Mouse (Mus musculus) spleen, adult 2 months (tissue): ENCODE measurements around the gene Dtd1. TPM values are rescaled to one million over a fixed set of nuclear protein-coding genes. Genes with fewer than 3 reads are reported as not detected.

ENCODE experiments used
- DNase-seq, 2 experiments: peaks; one replicate each; pipeline versions ENCODE4 v3.0.0 to v3.0.0-alpha.2; 2012 to 2021; ENCODE audit warnings: low spot score in 2 of 2, low read depth in 1 of 2
- H3K27ac ChIP-seq: fragments of 200-500 bp; 2 replicates; pipeline ENCODE4 v1.5.1; 2012; ENCODE audit warnings: low read length, inconsistent platforms; ENCODE audit not compliant: insufficient read depth
- H3K27me3 ChIP-seq: fragments of 200-500 bp; 2 replicates; pipeline ENCODE4 v1.6.1; 2012; ENCODE audit warnings: mild to moderate bottlenecking, moderate library complexity, low read length, inconsistent platforms; ENCODE audit not compliant: control insufficient read depth, insufficient read depth
- H3K36me3 ChIP-seq: fragments of 200-500 bp; 2 replicates; pipeline ENCODE4 v1.6.1; 2012; ENCODE audit warnings: mild to moderate bottlenecking, low read length, inconsistent platforms; ENCODE audit not compliant: control insufficient read depth, insufficient read depth
- H3K4me1 ChIP-seq: fragments of 200-500 bp; 2 replicates; pipeline ENCODE4 v1.6.1; 2011; ENCODE audit warnings: inconsistent platforms; ENCODE audit not compliant: control insufficient read depth, insufficient read depth, insufficient read length
- H3K4me3 ChIP-seq: fragments of 200-500 bp; 2 replicates; pipeline ENCODE4 v1.5.1; 2011; ENCODE audit warnings: mild to moderate bottlenecking, inconsistent platforms; ENCODE audit not compliant: insufficient read depth, insufficient read length; ENCODE audit errors: extremely low read depth
- CTCF ChIP-seq: fragments of 200-500 bp; IDR thresholded peaks from 2 replicates; pipeline ENCODE4 v1.5.1; 2011; ENCODE audit warnings: mild to moderate bottlenecking, inconsistent platforms; ENCODE audit not compliant: insufficient read depth, insufficient read length, insufficient replicate concordance; ENCODE audit errors: extremely low read depth
- POLR2A ChIP-seq: fragments of 200-500 bp; IDR thresholded peaks from 2 replicates; pipeline ENCODE4 v1.6.1; 2011; ENCODE audit warnings: low read depth, low read length, inconsistent platforms
- WGBS: fragments of 180-500 bp; shearing (Covaris S2); methylation state at CpG from one replicate; pipeline ENCODE4 v1.1.7; 2018; 5-methylcytosine and 5-hydroxymethylcytosine counted together
- polyA plus RNA-seq: library from polyadenylated mRNA; depleted of rRNA; stranded (reverse); fragments of >200 nt; gene quantifications from 2 replicates; pipeline ENCODE4 v1.2.3, GENCODE M21; 2012

Gene Dtd1
- polyA plus RNA-seq, 1 experiment: 7.4 TPM

DNA sequence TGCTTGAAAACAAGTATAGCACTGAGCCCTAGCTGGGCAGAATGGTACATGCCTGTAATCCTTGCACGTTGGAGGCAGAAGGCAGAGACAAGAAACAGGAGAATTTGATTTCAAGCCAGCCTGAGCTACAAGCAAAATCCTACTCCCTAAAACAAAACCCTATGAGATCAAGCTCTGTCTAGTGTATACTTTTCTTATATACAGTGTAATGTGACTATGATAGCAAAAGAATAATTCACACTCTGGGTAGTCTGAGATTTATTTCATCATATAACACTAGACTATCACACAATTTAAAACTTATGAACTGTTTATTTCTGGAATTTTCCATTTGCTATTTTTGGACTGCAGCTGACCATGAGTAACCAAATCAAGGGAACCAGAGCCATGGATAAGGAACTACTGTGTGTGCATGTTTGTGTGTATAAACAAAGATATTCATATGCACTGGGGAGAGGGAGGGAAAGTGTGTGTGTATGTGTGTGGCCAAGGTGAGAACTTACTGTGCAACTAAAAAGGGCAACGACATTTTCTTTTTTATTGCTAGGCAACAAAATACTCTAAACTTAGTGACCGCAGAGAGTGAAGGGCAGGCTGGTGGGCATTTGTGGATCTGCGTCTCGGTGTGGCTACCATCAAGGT is 70.7 kb downstream of the Dtd1 start:
- Histone ChIP-seq H3K27me3 (no peaks in the 10 kb centered on the region), H3K4me1 (no peaks in the 10 kb centered on the region), H3K27ac (no peak overlapping the region), H3K36me3 (no peaks in the 10 kb centered on the region), H3K4me3 (no peak overlapping the region)
- DNase-seq: no peak
- WGBS: 92% methylated on average over 5 of the region's 5 CpGs
- no peak for TF ChIP-seq CTCF
- TF ChIP-seq POLR2A: no peak

DNA sequence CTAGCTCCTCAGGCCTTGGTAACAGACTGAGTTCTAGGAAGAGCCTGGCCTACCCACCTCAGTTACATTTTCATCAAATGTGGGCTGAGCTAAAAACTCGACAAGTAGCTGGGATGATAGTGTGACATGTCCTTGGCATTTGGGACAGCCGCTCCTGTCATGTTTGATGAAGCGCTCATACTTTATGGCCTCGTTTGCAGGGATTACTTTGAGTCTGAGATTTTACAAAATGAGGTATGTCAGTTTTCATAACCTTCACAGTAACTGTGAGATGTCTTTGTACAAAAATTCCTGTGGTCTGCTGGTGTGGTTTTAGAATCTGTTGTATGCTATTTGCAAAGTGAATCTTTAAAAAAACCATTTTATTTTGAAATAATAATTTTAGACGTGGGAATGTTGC is 72.7 kb downstream of the Dtd1 start:
- DNase-seq: no peak
- no peak for TF ChIP-seq CTCF
- 85% methylated on average over 5 of the region's 5 CpGs for WGBS

DNA sequence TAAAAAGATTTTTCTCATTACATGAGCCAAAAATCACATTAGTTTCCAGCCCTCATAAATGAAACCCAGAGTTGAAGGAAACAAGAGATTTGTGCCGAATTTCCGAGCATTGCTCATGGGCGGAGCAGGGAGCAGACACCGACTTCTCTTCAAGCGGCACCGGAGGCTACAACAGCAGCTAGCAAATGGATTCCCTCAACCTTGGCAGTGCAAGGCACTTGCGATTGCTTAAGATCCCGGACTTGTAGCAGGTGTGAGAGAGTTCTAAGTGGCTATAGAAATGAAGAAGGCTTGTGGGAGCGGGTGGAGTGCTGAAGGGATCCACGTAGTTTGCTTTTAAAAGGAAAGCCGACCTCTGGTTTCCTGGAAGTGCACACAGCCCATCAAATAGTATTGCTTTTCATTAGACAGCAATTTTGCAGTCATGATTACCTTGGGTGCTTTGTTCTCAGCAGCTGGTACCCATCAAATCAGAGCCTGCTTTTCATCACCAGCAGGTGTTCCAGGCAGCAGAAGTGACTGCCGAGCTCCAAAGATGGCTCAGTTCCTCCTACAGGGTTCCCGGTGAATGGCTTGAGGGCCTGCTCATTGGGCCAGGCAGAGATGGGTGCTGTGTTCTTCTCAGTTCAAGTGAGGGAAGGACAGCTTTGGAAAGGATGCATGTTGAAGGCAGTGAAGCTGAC is 77.0 kb downstream of the Dtd1 start:
- 88% methylated on average over 13 of the region's 13 CpGs for WGBS
- Histone ChIP-seq H3K4me3 (no peak overlapping the region), H3K27me3 (no peaks in the 10 kb centered on the region), H3K4me1 (no peaks in the 10 kb centered on the region), H3K27ac (no peak overlapping the region), H3K36me3 (no peaks in the 10 kb centered on the region)
- no peak for TF ChIP-seq POLR2A
- no peak for TF ChIP-seq CTCF
- no peak for DNase-seq

More for the DNA sequence above, 72.7 kb downstream of the Dtd1 start:
- Histone ChIP-seq H3K36me3 (no peaks in the 10 kb centered on the region), H3K4me3 (no peak overlapping the region), H3K27ac (no peak overlapping the region), H3K27me3 (no peaks in the 10 kb centered on the region), H3K4me1 (no peaks in the 10 kb centered on the region)

DNA sequence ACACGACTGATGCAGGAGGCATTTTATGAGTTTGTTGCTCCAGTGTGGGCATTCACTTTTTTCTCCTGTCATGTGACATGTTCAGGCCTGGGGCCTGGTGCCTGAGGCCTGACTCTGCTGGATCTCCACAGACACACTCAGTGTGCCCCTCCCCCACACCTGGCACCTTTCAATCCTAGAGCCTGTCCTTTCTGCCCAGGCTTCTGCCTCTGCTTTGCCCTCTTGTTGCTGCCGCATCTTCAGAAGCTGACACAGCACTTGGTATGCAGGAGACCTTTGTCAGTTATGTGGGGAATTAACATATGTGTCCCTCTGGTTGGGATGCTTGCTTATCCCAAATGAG is 77.5 kb downstream of the Dtd1 start:
- DNase-seq: no peak

DNA sequence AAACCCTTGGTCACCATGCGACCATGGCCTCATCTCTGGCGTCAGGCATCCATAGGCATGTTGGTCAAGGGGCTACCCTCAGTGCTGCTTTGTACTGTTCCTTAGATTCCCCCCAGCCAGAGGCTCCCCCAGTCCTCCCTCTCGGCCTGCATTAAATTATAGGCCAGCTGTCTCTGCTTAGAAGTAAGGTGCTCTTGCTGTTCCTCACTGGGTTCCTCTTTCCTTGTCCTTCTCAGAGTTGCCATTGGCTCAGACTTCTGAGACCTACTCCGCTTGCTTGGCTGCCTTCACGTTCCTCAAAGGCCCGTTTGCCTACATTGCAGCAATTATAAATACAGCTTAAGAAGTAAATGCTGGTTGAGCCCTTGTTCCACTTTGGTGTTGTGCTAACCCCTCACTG is 79.1 kb downstream of the Dtd1 start:
- no peaks in the 10 kb centered on the region for H3K27me3 ChIP-seq
- no peaks in the 10 kb centered on the region for H3K4me1 ChIP-seq
- no peak for TF ChIP-seq POLR2A
- no peak for TF ChIP-seq CTCF
- H3K4me3 ChIP-seq: no peak overlapping the region
- H3K36me3 ChIP-seq: no peaks in the 10 kb centered on the region
- 90% methylated on average over 6 of the region's 6 CpGs for WGBS
- no peak for DNase-seq
- H3K27ac ChIP-seq: no peak overlapping the region

More for the DNA sequence above, 77.5 kb downstream of the Dtd1 start:
- Histone ChIP-seq H3K27ac (no peak overlapping the region), H3K36me3 (no peaks in the 10 kb centered on the region), H3K4me1 (no peaks in the 10 kb centered on the region), H3K4me3 (no peak overlapping the region), H3K27me3 (no peaks in the 10 kb centered on the region)
- 91% methylated on average over 2 of the region's 2 CpGs for WGBS
- no peak for TF ChIP-seq POLR2A
- no peak for TF ChIP-seq CTCF

DNA sequence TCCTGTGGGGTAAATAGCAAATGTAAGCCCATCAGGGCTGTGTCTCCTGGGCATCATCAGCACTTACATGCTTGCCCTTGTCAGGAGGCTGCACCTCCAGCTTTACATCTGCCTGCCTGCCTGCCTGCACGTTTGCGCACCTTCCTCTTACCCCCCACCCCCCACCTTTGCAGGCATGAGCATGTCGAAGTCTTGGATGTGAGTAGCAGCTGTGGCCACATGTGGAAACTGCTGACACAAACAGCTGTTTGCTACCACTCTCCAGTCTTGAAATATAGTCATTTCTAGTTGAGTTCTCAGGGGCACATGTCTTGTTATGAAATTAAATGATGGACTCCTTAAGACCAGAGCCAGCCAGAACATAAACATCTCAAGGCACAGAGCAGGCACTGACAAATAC is 79.7 kb downstream of the Dtd1 start:
- no peaks in the 10 kb centered on the region for H3K36me3 ChIP-seq
- H3K4me1 ChIP-seq: no peaks in the 10 kb centered on the region
- 78% methylated on average over 3 of the region's 3 CpGs for WGBS
- no peaks in the 10 kb centered on the region for H3K27me3 ChIP-seq
- H3K4me3 ChIP-seq: no peak overlapping the region
- DNase-seq: no peak
- TF ChIP-seq CTCF (no peak), POLR2A (no peak)
- H3K27ac ChIP-seq: no peak overlapping the region

DNA sequence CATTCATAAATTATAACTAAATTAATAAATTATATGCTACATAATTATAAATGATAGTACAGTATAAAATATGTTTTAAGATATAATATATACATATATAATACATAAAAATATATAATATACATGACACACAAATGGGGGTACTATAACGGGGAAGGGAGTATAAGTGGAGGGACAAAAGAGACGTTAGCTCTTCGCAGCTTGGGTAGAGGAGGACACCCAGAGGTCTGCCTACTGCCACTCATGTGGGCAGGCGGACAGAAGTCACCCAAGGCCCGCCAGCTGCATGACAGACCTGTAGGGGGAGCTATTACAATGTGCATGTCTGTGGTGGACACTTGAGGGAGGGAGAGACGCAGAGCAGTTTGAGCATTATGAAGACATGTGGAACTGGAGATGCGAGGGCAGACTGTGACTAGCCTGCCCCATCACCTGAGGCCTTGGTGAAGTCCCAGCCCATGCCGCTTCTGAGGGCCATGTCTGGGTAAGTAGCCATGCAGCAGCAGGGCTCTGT is 92.6 kb downstream of the Dtd1 start:
- H3K4me1 ChIP-seq: no peaks in the 10 kb centered on the region
- DNase-seq: no peak
- TF ChIP-seq POLR2A (no peak), CTCF (no peak)
- H3K36me3 ChIP-seq: no peaks in the 10 kb centered on the region
- no peak overlapping the region for H3K27ac ChIP-seq
- H3K4me3 ChIP-seq: no peak overlapping the region
- H3K27me3 ChIP-seq: no peaks in the 10 kb centered on the region
- WGBS: 91% methylated on average over 8 of the region's 8 CpGs
